Mouse (Mus musculus): ENCODE data around the gene Gm7942. TPM values are rescaled to one million over a fixed set of nuclear protein-coding genes. Genes with fewer than 3 reads are reported as not detected.
"Not testable (repeated sequence)": the region's sequence is repeated elsewhere in the genome, so short reads cannot be mapped to it uniquely, and the experiment has no call there.

The Gm7942 gene
- not detected for total RNA-seq (2021)
- long read RNA-seq, experiment 1, result 0 reads
- long read RNA-seq, experiment 2, result 0 reads

- DNase-seq (ENCODE audit: low spot score in 2 of 2), result not testable (repeated sequence)
Measured at GRCm38 (mm10) chr5:95106638-95107037, at the start of gene Gm7942. Gm7942 (plus strand) TSS chr5:95106938.

Other genes starting within 250 kb of the Gm7942 start
- not detected for gene Gm3183, start 241.5 kb upstream of the Gm7942 start, total RNA-seq (2021)
- not detected for gene Gm6367, start 118.3 kb upstream of the Gm7942 start, total RNA-seq (2021)
- gene Gm16513, start 75.7 kb downstream of the Gm7942 start, total RNA-seq (2021), result not detected
- not detected for gene Gm10424, start 165.8 kb downstream of the Gm7942 start, total RNA-seq (2021)
- not detected for gene Gm3259, start 199.0 kb downstream of the Gm7942 start, total RNA-seq (2021)